ENCODE assay signal across 23 mouse cellular contexts in the genomic region with DNA sequence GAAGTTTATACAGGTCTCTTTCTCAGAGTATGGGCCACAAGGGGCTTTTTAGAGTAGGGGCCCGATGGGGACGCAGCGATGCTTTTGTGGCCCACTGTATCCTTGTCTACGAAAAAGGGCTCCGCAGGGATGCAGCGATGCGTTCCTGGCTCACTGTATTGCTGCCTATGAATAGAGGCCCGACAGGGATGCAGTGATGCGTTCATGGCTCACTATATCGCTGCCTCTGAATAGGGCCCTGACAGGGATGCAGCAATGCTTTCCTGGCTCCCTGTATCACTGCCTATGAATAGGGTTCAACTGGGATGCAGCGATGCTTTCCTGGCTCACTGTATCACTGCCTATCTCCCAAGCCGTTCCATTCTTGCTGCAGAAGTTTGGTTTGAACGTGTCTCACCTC.
DNase-seq lines count a peak whose midpoint lies in the region; ATAC-seq and TF ChIP-seq lines count a peak whose summit lies in the region.
"Had no signal": no experiment of that assay in that cellular context is flagged by ENCODE, and none has a peak within 500 bp of the region (broad histone marks: within the 10 kb centered on the region; RNA-seq: fewer than 3 reads in every experiment).

No protein-coding gene starts in this region.

- H3K27me3 ChIP-seq in forebrain, embryonic 11.5 days (ENCODE audit: control insufficient read depth, insufficient read depth, low read length): no peaks in the 10 kb centered on the region
- no peaks in the 10 kb centered on the region for H3K27me3 ChIP-seq in forebrain, postnatal 0 days (ENCODE audit: insufficient read depth, low read length)
- H3K27me3 ChIP-seq in limb, embryonic 10.5 days (ENCODE audit: low read depth, poor library complexity, severe bottlenecking): no peaks in the 10 kb centered on the region
- H3K27me3 ChIP-seq: embryonic facial prominence, embryonic 12.5 days; lung, embryonic 15.5 days; midbrain, embryonic 15.5 days; stomach, embryonic 15.5 days had no signal

- no peak for DNase-seq in forebrain, embryonic 11.5 days (ENCODE audit: low spot score)
- DNase-seq in forebrain, postnatal 0 days: no peak
- peak; percentile 37 for DNase-seq in brain, embryonic 14.5 days (ENCODE audit: low read depth)
- DNase-seq in limb, embryonic 10.5 days (ENCODE audit: low spot score): no peak
- DNase-seq in retina, postnatal 1 day: peak; percentile 58
- DNase-seq in MN1 (ENCODE audit: low spot score): no peak
- DNase-seq in left cerebral cortex, adult 18-20 months (ENCODE audit: low spot score in 2 of 2): no peak
- DNase-seq: adrenal gland, postnatal 36 days; cerebellum, adult 2 months; cerebellum, postnatal 25 days; gastrocnemius, postnatal 10 days; kidney, adult 8-10 months; kidney, postnatal 10 days; layer of hippocampus, postnatal 36 days; right cerebral cortex, postnatal 25 days; thymus, postnatal 14 days had no signal

- TF ChIP-seq POLR2A in brain, embryonic 14.5 days (IDR thresholded peaks at IDR 0.05; ENCODE audit: borderline replicate concordance, extremely low read depth, insufficient read depth, insufficient read length, poor library complexity, severe bottlenecking): no peak

- TF ChIP-seq CTCF in forebrain, postnatal 0 days (IDR thresholded peaks at IDR 0.05; ENCODE audit: low read depth): no peak
- no peak for TF ChIP-seq CTCF in brain, embryonic 14.5 days (IDR thresholded peaks at IDR 0.05; ENCODE audit: borderline replicate concordance, extremely low read depth, insufficient read depth, insufficient read length)

- H3K4me1 ChIP-seq in forebrain, embryonic 11.5 days (replicated peaks; ENCODE audit: control insufficient read depth, insufficient read depth, low read length): no peaks in the 10 kb centered on the region
- H3K4me1 ChIP-seq in forebrain, postnatal 0 days (ENCODE audit: insufficient read depth): no peaks in the 10 kb centered on the region
- H3K4me1 ChIP-seq in limb, embryonic 10.5 days: peaks cover 26% of the 10 kb centered on the region
- H3K4me1 ChIP-seq: lung, embryonic 15.5 days; midbrain, embryonic 10.5 days; midbrain, embryonic 15.5 days; stomach, embryonic 15.5 days had no signal

- H3K36me3 ChIP-seq in forebrain, embryonic 11.5 days (ENCODE audit: control insufficient read depth, insufficient read depth, low read length): no peaks in the 10 kb centered on the region
- no peaks in the 10 kb centered on the region for H3K36me3 ChIP-seq in forebrain, postnatal 0 days (ENCODE audit: insufficient read depth)
- H3K36me3 ChIP-seq in limb, embryonic 10.5 days: no peaks in the 10 kb centered on the region
- H3K36me3 ChIP-seq: embryonic facial prominence, embryonic 12.5 days; lung, embryonic 15.5 days; midbrain, embryonic 10.5 days; midbrain, embryonic 15.5 days; stomach, embryonic 15.5 days had no signal

- H3K4me2 ChIP-seq in forebrain, embryonic 11.5 days (ENCODE audit: low read depth, low read length, severe bottlenecking): no peak overlapping the region
- no peak overlapping the region for H3K4me2 ChIP-seq in forebrain, postnatal 0 days (ENCODE audit: low read depth)
- H3K4me2 ChIP-seq: embryonic facial prominence, embryonic 12.5 days; liver, embryonic 11.5 days; lung, embryonic 15.5 days; midbrain, embryonic 15.5 days; stomach, embryonic 15.5 days had no signal

- WGBS in forebrain, embryonic 11.5 days: 72% methylated on average over 13 of the region's 13 CpGs
- WGBS in forebrain, postnatal 0 days: 57% methylated on average over 13 of the region's 13 CpGs
- whole genome bisulfite sequencing in limb, embryonic 10.5 days: 92% methylated on average over 13 of the region's 13 CpGs

- H3K9me3 ChIP-seq in forebrain, embryonic 11.5 days (ENCODE audit: control insufficient read depth, low read length): no peaks in the 10 kb centered on the region
- H3K9me3 ChIP-seq in forebrain, postnatal 0 days (ENCODE audit: low read length): no peaks in the 10 kb centered on the region
- H3K9me3 ChIP-seq in limb, embryonic 10.5 days (replicated peaks): no peaks in the 10 kb centered on the region
- H3K9me3 ChIP-seq: embryonic facial prominence, embryonic 12.5 days; lung, embryonic 15.5 days; midbrain, embryonic 10.5 days; midbrain, embryonic 15.5 days; stomach, embryonic 15.5 days had no signal

- no peak overlapping the region for H3K4me3 ChIP-seq in forebrain, embryonic 11.5 days (ENCODE audit: low read depth, low read length)
- H3K4me3 ChIP-seq in forebrain, postnatal 0 days (ENCODE audit: low read depth, low read length): no peak overlapping the region
- no peak overlapping the region for H3K4me3 ChIP-seq in limb, embryonic 10.5 days
- H3K4me3 ChIP-seq: embryonic facial prominence, embryonic 12.5 days; lung, embryonic 15.5 days; midbrain, embryonic 10.5 days; midbrain, embryonic 15.5 days; stomach, embryonic 15.5 days had no signal

- ATAC-seq in forebrain, embryonic 11.5 days (replicated peaks; ENCODE audit: low FRiP score): peak; percentile 56
- no peak for ATAC-seq in forebrain, postnatal 0 days
- ATAC-seq: intestine, embryonic 16.5 days; midbrain, embryonic 15.5 days had no signal

- no peak overlapping the region for H3K27ac ChIP-seq in forebrain, embryonic 11.5 days (ENCODE audit: low read depth, low read length)
- H3K27ac ChIP-seq in forebrain, postnatal 0 days (ENCODE audit: low read depth, low read length): no peak overlapping the region
- H3K27ac ChIP-seq in limb, embryonic 10.5 days: peak overlapping the region; percentile 23; the same call in 1 of the 2 replicates
- H3K27ac ChIP-seq: embryonic facial prominence, embryonic 12.5 days; lung, embryonic 15.5 days; midbrain, embryonic 10.5 days; midbrain, embryonic 15.5 days; stomach, embryonic 15.5 days had no signal

- no peak overlapping the region for H3K9ac ChIP-seq in forebrain, embryonic 11.5 days (ENCODE audit: low read length)
- no peak overlapping the region for H3K9ac ChIP-seq in forebrain, postnatal 0 days
- H3K9ac ChIP-seq: embryonic facial prominence, embryonic 12.5 days; lung, embryonic 15.5 days; midbrain, embryonic 15.5 days; stomach, embryonic 15.5 days had no signal

Comparison
In these comparisons a context has a peak if more than half of its experiments do, and no peak if none do; other contexts are left out.
1. DNase-seq: peak in brain, embryonic 14.5 days (single experiment) and retina, postnatal 1 day (single experiment); none in forebrain, embryonic 11.5 days (single experiment), forebrain, postnatal 0 days (single experiment), limb, embryonic 10.5 days (single experiment), MN1 (single experiment) and left cerebral cortex, adult 18-20 months (0 of 2).